Mouse (Mus musculus) myocyte (in vitro differentiated cells): ENCODE data around the gene Prkca. TPM values are rescaled to one million over a fixed set of nuclear protein-coding genes. Genes with fewer than 3 reads are reported as not detected.

Source experiments
- H3K27me3 ChIP-seq: one replicate; pipeline ENCODE4 v1.6.1; 2011; ENCODE audit not compliant: control insufficient read depth, insufficient read depth, insufficient read length
- H3K36me3 ChIP-seq: one replicate; pipeline ENCODE4 v1.6.1; 2011; ENCODE audit not compliant: control insufficient read depth, insufficient read depth
- H3K4me2 ChIP-seq: one replicate; pipeline ENCODE4 v1.6.1; 2011; ENCODE audit warnings: low read depth, control low read depth
- H3K4me3 ChIP-seq: one replicate; pipeline ENCODE4 v1.5.1; 2011; ENCODE audit warnings: mild to moderate bottlenecking, control low read depth, moderate library complexity
- H3K79me2 ChIP-seq: one replicate; pipeline ENCODE4 v1.6.1; 2011; ENCODE audit not compliant: control insufficient read depth, insufficient read depth
- H3ac ChIP-seq: one replicate; pipeline ENCODE4 v1.6.1; 2011; ENCODE audit not compliant: control insufficient read depth, insufficient read length
- CEBPB ChIP-seq: IDR thresholded peaks from 2 replicates; pipeline ENCODE4 v1.6.1; 2011; ENCODE audit warnings: mild to moderate bottlenecking, moderate library complexity; ENCODE audit not compliant: poor library complexity, insufficient read depth, severe bottlenecking
- E2F4 ChIP-seq: IDR thresholded peaks from one replicate; pipeline ENCODE4 v1.6.1; 2011; ENCODE audit warnings: mild to moderate bottlenecking, control low read depth, moderate library complexity; ENCODE audit not compliant: insufficient read depth
- MAX ChIP-seq: IDR thresholded peaks from one replicate; pipeline ENCODE4 v1.6.1; 2011; ENCODE audit warnings: low read depth, mild to moderate bottlenecking, control low read depth
- MYOD1 ChIP-seq, 3 experiments: IDR thresholded peaks; one replicate each; pipeline ENCODE4 v1.6.1; 2011; ENCODE audit warnings: control low read depth in 2 of 3, low read depth in 2 of 3, mild to moderate bottlenecking in 2 of 3, moderate library complexity in 1 of 3; ENCODE audit not compliant: insufficient read length in 2 of 3, control insufficient read depth in 1 of 3
- MYOG ChIP-seq, 3 experiments: IDR thresholded peaks; one replicate each; pipeline ENCODE4 v1.6.1; 2011; ENCODE audit warnings: control low read depth in 2 of 3, low read depth in 2 of 3, mild to moderate bottlenecking in 2 of 3; ENCODE audit not compliant: insufficient read length in 2 of 3, control insufficient read depth in 1 of 3, insufficient read depth in 1 of 3
- POLR2A ChIP-seq: IDR thresholded peaks from one replicate; pipeline ENCODE4 v1.6.1; 2011; ENCODE audit warnings: low read depth, mild to moderate bottlenecking, control low read depth, moderate library complexity; ENCODE audit not compliant: insufficient read length
- POLR2AphosphoS2 ChIP-seq: IDR thresholded peaks from one replicate; pipeline ENCODE4 v1.6.1; 2011; ENCODE audit warnings: low read depth, control low read depth; ENCODE audit not compliant: insufficient read length
- REST ChIP-seq: IDR thresholded peaks from one replicate; pipeline ENCODE4 v1.6.1; 2011; ENCODE audit warnings: mild to moderate bottlenecking, control low read depth, moderate library complexity; ENCODE audit not compliant: insufficient read depth, insufficient read length
- SRF ChIP-seq: IDR thresholded peaks from one replicate; pipeline ENCODE4 v1.6.1; 2011; ENCODE audit warnings: low read depth; ENCODE audit not compliant: control insufficient read depth, insufficient read length
- TCF12 ChIP-seq: IDR thresholded peaks from one replicate; pipeline ENCODE4 v1.6.1; 2011; ENCODE audit warnings: mild to moderate bottlenecking, control low read depth; ENCODE audit not compliant: poor library complexity, insufficient read depth, severe bottlenecking
- TCF3 ChIP-seq: IDR thresholded peaks from one replicate; pipeline ENCODE4 v1.6.1; 2011; ENCODE audit warnings: low read depth, control low read depth; ENCODE audit not compliant: insufficient read length
- USF1 ChIP-seq: IDR thresholded peaks from one replicate; pipeline ENCODE4 v1.6.1; 2011; ENCODE audit warnings: low read depth, mild to moderate bottlenecking, control low read depth, moderate library complexity
- polyA plus RNA-seq: library from polyadenylated mRNA; unstranded; fragments of >200 nt; fragmentation: generic; extraction: Trizol; gene quantifications from one replicate; pipeline ENCODE4 v1.2.1, GENCODE M21; 2012; ENCODE audit warnings: missing spikeins

Gene Prkca
- polyA plus RNA-seq, 1 experiment = 15.3 TPM

GRCm38 (mm10) chr11:108320561-108320960, 23.2 kb downstream of the Prkca start:
- H3K36me3 ChIP-seq = no peaks in the 10 kb centered on the region
- H3ac ChIP-seq = no peak overlapping the region
- H3K4me2 ChIP-seq = no peak overlapping the region
- no peak overlapping the region for H3K4me3 ChIP-seq
- TF ChIP-seq TCF12 (no peak), MAX (no peak), REST (no peak), MYOD1 (IDR thresholded peaks at IDR 0.05; ENCODE audit: control insufficient read depth in 1 of 3, insufficient read length in 2 of 3, low read depth in 2 of 3) (no peak), CEBPB (no peak), MYOG (IDR thresholded peaks at IDR 0.05; ENCODE audit: control insufficient read depth in 1 of 3, insufficient read depth in 1 of 3, insufficient read length in 2 of 3, low read depth in 2 of 3) (no peak), POLR2AphosphoS2 (no peak), USF1 (no peak), TCF3 (no peak), SRF (no peak), E2F4 (no peak), POLR2A (no peak)
- H3K79me2 ChIP-seq = peaks cover 78% of the 10 kb centered on the region
- H3K27me3 ChIP-seq = no peaks in the 10 kb centered on the region

- Histone ChIP-seq H3K36me3 (no peaks in the 10 kb centered on the region), H3K27me3 (no peaks in the 10 kb centered on the region), H3K79me2 (peaks cover 68% of the 10 kb centered on the region), H3K4me2 (no peak overlapping the region), H3K4me3 (no peak overlapping the region), H3ac (no peak overlapping the region)
- TF ChIP-seq USF1 = no peak
- TF ChIP-seq SRF = no peak
- no peak for TF ChIP-seq MAX
- TF ChIP-seq MYOD1 (IDR thresholded peaks at IDR 0.05; ENCODE audit: control insufficient read depth in 1 of 3, insufficient read length in 2 of 3, low read depth in 2 of 3) = no peak
- no peak for TF ChIP-seq CEBPB
- TF ChIP-seq MYOG (IDR thresholded peaks at IDR 0.05; ENCODE audit: control insufficient read depth in 1 of 3, insufficient read depth in 1 of 3, insufficient read length in 2 of 3, low read depth in 2 of 3) = no peak
- TF ChIP-seq POLR2A = no peak
- TF ChIP-seq REST = no peak
- no peak for TF ChIP-seq E2F4
- TF ChIP-seq POLR2AphosphoS2 = no peak
- no peak for TF ChIP-seq TCF12
- TF ChIP-seq TCF3 = no peak
Measured at GRCm38 (mm10) chr11:108319162-108319561, 24.6 kb downstream of the Prkca start.

GRCm38 (mm10) chr11:108317878-108318277, 25.9 kb downstream of the Prkca start:
- Histone ChIP-seq H3K36me3 (no peaks in the 10 kb centered on the region), H3ac (no peak overlapping the region)

GRCm38 (mm10) chr11:108315736-108316135, 28.0 kb downstream of the Prkca start:
- Histone ChIP-seq H3K27me3 (no peaks in the 10 kb centered on the region), H3K79me2 (peaks cover 56% of the 10 kb centered on the region), H3K4me2 (no peak overlapping the region), H3K4me3 (no peak overlapping the region), H3ac (no peak overlapping the region), H3K36me3 (no peaks in the 10 kb centered on the region)
- no peak for TF ChIP-seq SRF
- TF ChIP-seq TCF12 = no peak
- TF ChIP-seq E2F4 = no peak
- TF ChIP-seq POLR2A = no peak
- no peak for TF ChIP-seq MYOG (IDR thresholded peaks at IDR 0.05; ENCODE audit: control insufficient read depth in 1 of 3, insufficient read depth in 1 of 3, insufficient read length in 2 of 3, low read depth in 2 of 3)
- TF ChIP-seq POLR2AphosphoS2 = no peak

More at GRCm38 (mm10) chr11:108317878-108318277, 25.9 kb downstream of the Prkca start:
- TF ChIP-seq SRF = no peak
- TF ChIP-seq E2F4 = no peak
- TF ChIP-seq POLR2A = no peak
- no peak for TF ChIP-seq POLR2AphosphoS2
- no peak for TF ChIP-seq MAX
- TF ChIP-seq CEBPB = no peak
- no peak for TF ChIP-seq REST
- no peak for TF ChIP-seq TCF3
- TF ChIP-seq TCF12 = no peak
- no peak for TF ChIP-seq MYOG (IDR thresholded peaks at IDR 0.05; ENCODE audit: control insufficient read depth in 1 of 3, insufficient read depth in 1 of 3, insufficient read length in 2 of 3, low read depth in 2 of 3)
- no peak for TF ChIP-seq USF1
- Histone ChIP-seq H3K4me2 (no peak overlapping the region), H3K27me3 (no peaks in the 10 kb centered on the region), H3K79me2 (peaks cover 60% of the 10 kb centered on the region), H3K4me3 (no peak overlapping the region)

GRCm38 (mm10) chr11:108312516-108312915, 31.2 kb downstream of the Prkca start:
- TF ChIP-seq TCF3 (no peak), MYOG (IDR thresholded peaks at IDR 0.05; ENCODE audit: control insufficient read depth in 1 of 3, insufficient read depth in 1 of 3, insufficient read length in 2 of 3, low read depth in 2 of 3) (no peak), SRF (no peak), REST (no peak), TCF12 (no peak), POLR2AphosphoS2 (no peak), MYOD1 (IDR thresholded peaks at IDR 0.05; ENCODE audit: control insufficient read depth in 1 of 3, insufficient read length in 2 of 3, low read depth in 2 of 3) (no peak), CEBPB (no peak), POLR2A (no peak), E2F4 (no peak), MAX (no peak)
- H3K4me2 ChIP-seq = peak overlapping the region; percentile 25

More at GRCm38 (mm10) chr11:108312516-108312915, 31.2 kb downstream of the Prkca start:
- Histone ChIP-seq H3ac (no peak overlapping the region), H3K36me3 (no peaks in the 10 kb centered on the region), H3K27me3 (no peaks in the 10 kb centered on the region), H3K79me2 (peaks cover 58% of the 10 kb centered on the region), H3K4me3 (no peak overlapping the region)
